Mouse (Mus musculus): ENCODE measurements around the gene Nynrin.

Gene Nynrin

GRCm38 (mm10) chr14:55922475-55923232 lies 68.8 kb downstream of the Nynrin start:
- DNase-seq (ENCODE audit: extremely low read depth, low read depth), result peak; percentile 72

All from MEL-GATA-1-ER (cell line).